Mouse (Mus musculus): ENCODE measurements at regions not wholly inside any gene's neighbourhood (a gene's known extent, or its start where the extent isn't known, plus 50 kb on each side); places are given as distances from the start of the nearest gene placed in this dataset.

DNA sequence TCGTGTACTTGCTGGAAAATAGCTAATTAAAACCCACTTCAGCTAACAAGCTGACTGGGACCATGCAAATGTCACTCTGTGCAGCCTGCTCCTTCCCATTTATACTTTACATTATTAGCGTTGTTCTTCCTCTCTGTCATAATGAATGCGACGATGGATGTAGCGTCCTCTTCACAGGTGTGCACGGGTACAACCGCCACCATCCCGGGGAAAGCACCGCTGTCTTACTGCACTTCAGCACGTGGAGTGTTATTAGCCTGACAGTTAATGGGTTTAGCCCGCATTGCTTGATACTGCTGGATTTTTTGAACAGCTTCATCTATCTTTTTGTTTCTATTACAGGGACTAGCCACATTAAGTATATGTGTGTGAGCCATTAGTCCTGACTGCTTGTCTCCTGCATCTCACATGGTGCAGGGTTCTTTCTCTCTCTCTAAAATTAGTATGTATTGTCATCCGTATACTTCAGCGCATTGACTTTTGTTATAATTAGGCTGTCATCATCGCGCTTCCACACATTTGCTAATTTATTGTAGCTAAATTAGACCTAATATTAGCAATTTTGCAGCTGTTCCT is 383.0 kb downstream of the Rnf144b start:
- no peak overlapping the region for H3K4me3 ChIP-seq (ENCODE audit: low read depth, low read length)
- WGBS, result 92% methylated on average over 15 of the region's 15 CpGs
- H3K4me2 ChIP-seq, result no peak overlapping the region
- no peak overlapping the region for H3K27ac ChIP-seq (ENCODE audit: low read depth, low read length)
- no peaks in the 10 kb centered on the region for H3K27me3 ChIP-seq (replicated peaks; ENCODE audit: control insufficient read depth, insufficient read depth, low read length)
- no peaks in the 10 kb centered on the region for H3K36me3 ChIP-seq (ENCODE audit: control insufficient read depth, insufficient read depth, low read length)
- H3K4me1 ChIP-seq (replicated peaks; ENCODE audit: control insufficient read depth, insufficient read depth, low read length), result no peaks in the 10 kb centered on the region
- no peaks in the 10 kb centered on the region for H3K9me3 ChIP-seq (ENCODE audit: control insufficient read depth, low read length)
- no peak for DNase-seq (ENCODE audit: low spot score)
- no peak for ATAC-seq (replicated peaks; ENCODE audit: low FRiP score)
- no peak overlapping the region for H3K9ac ChIP-seq (ENCODE audit: low read depth, low read length)

GRCm38 (mm10) chr13:47532935-47533334 is 410.5 kb downstream of the Rnf144b start:
- DNase-seq (ENCODE audit: low spot score) (no peak), ATAC-seq (replicated peaks; ENCODE audit: low FRiP score) (no peak)
- Histone ChIP-seq H3K4me2 (no peak overlapping the region), H3K9me3 (ENCODE audit: control insufficient read depth, low read length) (no peaks in the 10 kb centered on the region), H3K27ac (ENCODE audit: low read depth, low read length) (no peak overlapping the region), H3K4me3 (ENCODE audit: low read depth, low read length) (no peak overlapping the region), H3K27me3 (replicated peaks; ENCODE audit: control insufficient read depth, insufficient read depth, low read length) (no peaks in the 10 kb centered on the region), H3K4me1 (replicated peaks; ENCODE audit: control insufficient read depth, insufficient read depth, low read length) (no peaks in the 10 kb centered on the region), H3K36me3 (ENCODE audit: control insufficient read depth, insufficient read depth, low read length) (no peaks in the 10 kb centered on the region), H3K9ac (ENCODE audit: low read depth, low read length) (no peak overlapping the region)
- WGBS, result 94% methylated on average over 1 of the region's 1 CpGs

DNA sequence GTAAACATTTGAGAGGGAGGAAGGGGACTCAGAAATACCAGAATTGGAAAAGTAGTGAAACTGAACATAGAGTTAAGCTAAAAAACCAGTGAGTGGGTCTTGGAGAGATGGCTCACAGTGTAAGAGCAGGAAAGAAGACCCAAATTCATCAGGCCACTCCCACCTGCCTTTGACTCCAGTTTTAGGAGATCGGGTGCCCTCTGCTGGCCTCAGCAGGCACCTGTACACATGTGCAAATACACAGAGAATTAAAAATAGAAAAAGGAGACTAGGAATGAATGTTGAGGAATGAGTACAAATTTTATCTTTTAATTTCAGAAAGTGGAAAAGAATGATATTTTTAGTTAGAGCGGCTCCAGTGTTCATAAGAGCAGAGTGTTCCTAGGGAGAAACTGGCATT is 414.7 kb downstream of the Rnf144b start:
- Histone ChIP-seq H3K9ac (ENCODE audit: low read depth, low read length) (no peak overlapping the region), H3K4me3 (ENCODE audit: low read depth, low read length) (no peak overlapping the region), H3K4me2 (no peak overlapping the region), H3K36me3 (ENCODE audit: control insufficient read depth, insufficient read depth, low read length) (no peaks in the 10 kb centered on the region), H3K9me3 (ENCODE audit: control insufficient read depth, low read length) (no peaks in the 10 kb centered on the region), H3K4me1 (replicated peaks; ENCODE audit: control insufficient read depth, insufficient read depth, low read length) (no peaks in the 10 kb centered on the region), H3K27ac (ENCODE audit: low read depth, low read length) (no peak overlapping the region), H3K27me3 (replicated peaks; ENCODE audit: control insufficient read depth, insufficient read depth, low read length) (no peaks in the 10 kb centered on the region)
- ATAC-seq (replicated peaks; ENCODE audit: low FRiP score) (no peak), DNase-seq (ENCODE audit: low spot score) (no peak)
- WGBS, result 91% methylated on average over 2 of the region's 2 CpGs

DNA sequence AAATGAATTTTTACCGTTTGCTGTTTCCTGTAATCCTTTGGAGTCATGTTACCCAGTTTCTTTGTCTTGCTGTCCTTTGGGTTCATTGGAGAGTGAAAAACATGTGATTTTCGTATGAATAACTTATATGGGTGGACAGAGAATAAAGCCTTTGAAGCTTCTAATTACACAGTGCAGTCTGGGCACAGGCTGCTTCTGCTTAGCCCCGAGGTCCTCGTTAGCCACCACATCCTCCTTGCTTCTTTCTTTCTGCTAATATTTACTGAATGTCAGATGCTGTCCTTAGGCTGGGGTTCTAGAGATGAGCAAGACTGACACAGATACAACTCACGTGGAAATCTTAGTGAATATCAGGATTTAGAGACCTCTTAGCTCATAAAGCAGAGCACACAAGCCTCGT is 427.2 kb downstream of the Rnf144b start:
- WGBS, result 59% methylated on average over 6 of the region's 6 CpGs
- Histone ChIP-seq H3K4me2 (no peak overlapping the region), H3K27me3 (replicated peaks; ENCODE audit: control insufficient read depth, insufficient read depth, low read length) (no peaks in the 10 kb centered on the region), H3K9me3 (ENCODE audit: control insufficient read depth, low read length) (no peaks in the 10 kb centered on the region), H3K9ac (ENCODE audit: low read depth, low read length) (no peak overlapping the region), H3K4me1 (replicated peaks; ENCODE audit: control insufficient read depth, insufficient read depth, low read length) (no peaks in the 10 kb centered on the region), H3K27ac (ENCODE audit: low read depth, low read length) (no peak overlapping the region), H3K4me3 (ENCODE audit: low read depth, low read length) (no peak overlapping the region), H3K36me3 (ENCODE audit: control insufficient read depth, insufficient read depth, low read length) (no peaks in the 10 kb centered on the region)
- no peak for DNase-seq (ENCODE audit: low spot score)
- ATAC-seq (replicated peaks; ENCODE audit: low FRiP score), result no peak

- H3K36me3 ChIP-seq (ENCODE audit: control insufficient read depth, insufficient read depth, low read length), result no peaks in the 10 kb centered on the region
- H3K4me2 ChIP-seq, result no peak overlapping the region
- 85% methylated on average over 3 of the region's 3 CpGs for WGBS
- H3K9me3 ChIP-seq (ENCODE audit: control insufficient read depth, low read length), result no peaks in the 10 kb centered on the region
- no peak overlapping the region for H3K27ac ChIP-seq (ENCODE audit: low read depth, low read length)
- H3K4me3 ChIP-seq (ENCODE audit: low read depth, low read length), result no peak overlapping the region
- no peaks in the 10 kb centered on the region for H3K4me1 ChIP-seq (replicated peaks; ENCODE audit: control insufficient read depth, insufficient read depth, low read length)
- ATAC-seq (replicated peaks; ENCODE audit: low FRiP score) (no peak), DNase-seq (ENCODE audit: low spot score) (no peak)
- H3K27me3 ChIP-seq (replicated peaks; ENCODE audit: control insufficient read depth, insufficient read depth, low read length), result no peaks in the 10 kb centered on the region
- no peak overlapping the region for H3K9ac ChIP-seq (ENCODE audit: low read depth, low read length)
Measured at GRCm38 (mm10) chr13:47552251-47552650, 429.8 kb downstream of the Rnf144b start.

- WGBS, result 29% methylated on average over 1 of the region's 1 CpGs
- ATAC-seq (replicated peaks; ENCODE audit: low FRiP score) (no peak), DNase-seq (ENCODE audit: low spot score) (no peak)
- H3K36me3 ChIP-seq (ENCODE audit: control insufficient read depth, insufficient read depth, low read length), result no peaks in the 10 kb centered on the region
- no peak overlapping the region for H3K9ac ChIP-seq (ENCODE audit: low read depth, low read length)
- no peak overlapping the region for H3K4me2 ChIP-seq
- no peaks in the 10 kb centered on the region for H3K27me3 ChIP-seq (replicated peaks; ENCODE audit: control insufficient read depth, insufficient read depth, low read length)
- no peak overlapping the region for H3K27ac ChIP-seq (ENCODE audit: low read depth, low read length)
- H3K9me3 ChIP-seq (ENCODE audit: control insufficient read depth, low read length), result no peaks in the 10 kb centered on the region
- H3K4me1 ChIP-seq (replicated peaks; ENCODE audit: control insufficient read depth, insufficient read depth, low read length), result no peaks in the 10 kb centered on the region
- no peak overlapping the region for H3K4me3 ChIP-seq (ENCODE audit: low read depth, low read length)
Measured at GRCm38 (mm10) chr13:47554198-47554597, 431.7 kb downstream of the Rnf144b start.

GRCm38 (mm10) chr13:47557196-47557974 is 434.9 kb downstream of the Rnf144b start:
- 80% methylated on average over 7 of the region's 7 CpGs for WGBS
- ATAC-seq (replicated peaks; ENCODE audit: low FRiP score), result no peak
- no peaks in the 10 kb centered on the region for H3K27me3 ChIP-seq (replicated peaks; ENCODE audit: control insufficient read depth, insufficient read depth, low read length)
- H3K4me2 ChIP-seq, result no peak overlapping the region
- no peaks in the 10 kb centered on the region for H3K36me3 ChIP-seq (ENCODE audit: control insufficient read depth, insufficient read depth, low read length)
- no peaks in the 10 kb centered on the region for H3K4me1 ChIP-seq (replicated peaks; ENCODE audit: control insufficient read depth, insufficient read depth, low read length)
- no peak for DNase-seq (ENCODE audit: low spot score)
- H3K27ac ChIP-seq (ENCODE audit: low read depth, low read length), result no peak overlapping the region
- no peak overlapping the region for H3K9ac ChIP-seq (ENCODE audit: low read depth, low read length)
- no peaks in the 10 kb centered on the region for H3K9me3 ChIP-seq (ENCODE audit: control insufficient read depth, low read length)
- H3K4me3 ChIP-seq (ENCODE audit: low read depth, low read length), result no peak overlapping the region

DNA sequence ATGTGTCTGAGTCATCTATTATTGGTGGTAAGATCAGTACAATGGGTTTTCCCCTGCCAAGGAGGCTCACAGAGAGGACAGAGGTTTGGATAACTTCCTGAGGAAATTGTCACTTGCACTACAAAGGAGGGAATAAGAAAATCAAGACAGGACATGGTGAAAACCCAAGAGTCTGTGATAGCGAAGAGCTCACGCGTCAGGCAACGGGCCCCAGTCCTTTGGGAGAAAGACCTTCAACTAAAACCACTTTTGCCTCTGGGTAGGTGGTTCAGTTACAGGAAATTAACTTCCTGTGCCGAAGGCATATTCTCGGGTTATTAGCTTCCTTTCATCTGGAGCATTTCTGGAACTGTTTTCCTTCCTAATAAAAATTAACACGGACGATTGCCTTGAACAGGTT is 440.4 kb downstream of the Rnf144b start:
- Histone ChIP-seq H3K4me1 (replicated peaks; ENCODE audit: control insufficient read depth, insufficient read depth, low read length) (no peaks in the 10 kb centered on the region), H3K27me3 (replicated peaks; ENCODE audit: control insufficient read depth, insufficient read depth, low read length) (no peaks in the 10 kb centered on the region), H3K9ac (ENCODE audit: low read depth, low read length) (no peak overlapping the region), H3K4me3 (ENCODE audit: low read depth, low read length) (no peak overlapping the region), H3K36me3 (ENCODE audit: control insufficient read depth, insufficient read depth, low read length) (no peaks in the 10 kb centered on the region), H3K4me2 (no peak overlapping the region), H3K9me3 (ENCODE audit: control insufficient read depth, low read length) (no peaks in the 10 kb centered on the region), H3K27ac (ENCODE audit: low read depth, low read length) (no peak overlapping the region)
- DNase-seq (ENCODE audit: low spot score) (no peak), ATAC-seq (replicated peaks; ENCODE audit: low FRiP score) (no peak)
- 80% methylated on average over 8 of the region's 8 CpGs for WGBS

GRCm38 (mm10) chr13:47576516-47576915 is 454.1 kb downstream of the Rnf144b start:
- DNase-seq (ENCODE audit: low spot score), result no peak
- WGBS, result 58% methylated on average over 3 of the region's 3 CpGs
- ATAC-seq (replicated peaks; ENCODE audit: low FRiP score), result no peak
- no peak overlapping the region for H3K27ac ChIP-seq (ENCODE audit: low read depth, low read length)
- H3K36me3 ChIP-seq (ENCODE audit: control insufficient read depth, insufficient read depth, low read length), result no peaks in the 10 kb centered on the region
- H3K4me3 ChIP-seq (ENCODE audit: low read depth, low read length), result no peak overlapping the region
- no peaks in the 10 kb centered on the region for H3K9me3 ChIP-seq (ENCODE audit: control insufficient read depth, low read length)
- no peaks in the 10 kb centered on the region for H3K27me3 ChIP-seq (replicated peaks; ENCODE audit: control insufficient read depth, insufficient read depth, low read length)
- no peaks in the 10 kb centered on the region for H3K4me1 ChIP-seq (replicated peaks; ENCODE audit: control insufficient read depth, insufficient read depth, low read length)
- H3K4me2 ChIP-seq, result no peak overlapping the region
- H3K9ac ChIP-seq (ENCODE audit: low read depth, low read length), result no peak overlapping the region

Measured in liver, embryonic 11.5 days (tissue).